28 mouse cellular contexts compared by ENCODE assay signal in the genomic region with DNA sequence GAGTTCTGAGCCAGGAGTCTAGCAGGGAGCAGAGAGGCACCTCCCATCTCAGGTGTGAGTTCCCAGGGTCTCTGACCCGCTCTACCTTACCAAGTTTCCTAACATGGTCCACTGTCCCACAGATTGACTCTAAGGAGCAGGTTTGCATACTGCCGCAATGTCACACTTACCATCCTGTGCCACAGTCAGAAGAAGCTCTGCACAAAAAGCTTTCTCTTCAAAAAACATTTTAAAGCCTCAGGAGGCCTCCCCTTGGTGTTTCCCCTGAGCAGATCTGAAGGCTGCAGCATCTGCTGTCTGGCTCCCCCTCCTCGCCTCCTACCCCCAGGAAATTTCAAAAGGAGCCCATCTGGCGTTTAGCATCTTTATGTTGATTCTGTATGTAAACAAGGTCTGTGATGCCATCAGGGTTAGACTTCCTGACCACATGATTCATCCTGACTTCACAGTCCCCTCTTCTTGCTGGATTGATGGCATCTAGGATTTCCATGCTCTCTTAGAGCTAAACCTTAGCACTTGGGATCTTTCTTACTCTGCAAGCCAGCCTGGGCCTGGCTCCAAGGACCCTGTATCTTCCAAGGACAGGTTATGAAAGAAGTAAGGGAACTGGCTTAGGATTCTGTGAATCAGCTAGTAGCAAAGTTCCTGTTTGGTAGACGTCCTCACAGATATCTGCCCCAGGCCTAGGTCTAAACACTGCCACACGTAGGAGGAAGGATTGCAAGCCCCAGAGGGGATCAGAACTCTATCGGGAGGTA. TPM values are rescaled to one million over a fixed set of nuclear protein-coding genes. Genes with fewer than 3 reads are reported as not detected.
A peak's percentile ranks its signal among the peaks of the same experiment; 100 is the strongest.
DNase-seq lines count a peak whose midpoint lies in the region; ATAC-seq lines count a peak whose summit lies in the region.
"Had no signal": no experiment of that assay in that cellular context is flagged by ENCODE, and none has a peak within 500 bp of the region (broad histone marks: within the 10 kb centered on the region; RNA-seq: fewer than 3 reads in every experiment).

No protein-coding gene starts in this region.

- H3K9me3 ChIP-seq in hindbrain, embryonic 12.5 days (replicated peaks): no peaks in the 10 kb centered on the region
- no peaks in the 10 kb centered on the region for H3K9me3 ChIP-seq in hindbrain, embryonic 11.5 days (ENCODE audit: control insufficient read depth, low read length)
- H3K9me3 ChIP-seq: forebrain, embryonic 12.5 days; hindbrain, embryonic 15.5 days; intestine, embryonic 15.5 days; lung, embryonic 15.5 days; midbrain, embryonic 13.5 days; neural tube, embryonic 12.5 days had no signal

- H3K4me3 ChIP-seq in hindbrain, embryonic 12.5 days: no peak overlapping the region
- H3K4me3 ChIP-seq in hindbrain, embryonic 11.5 days (ENCODE audit: low read depth, low read length): no peak overlapping the region
- H3K4me3 ChIP-seq: forebrain, embryonic 12.5 days; hindbrain, embryonic 15.5 days; intestine, embryonic 15.5 days; lung, embryonic 15.5 days; midbrain, embryonic 13.5 days; neural tube, embryonic 12.5 days had no signal

- peak; percentile 35; the same call in 1 of the 2 replicates for ATAC-seq in hindbrain, embryonic 12.5 days (ENCODE audit: low FRiP score)
- no peak for ATAC-seq in hindbrain, embryonic 11.5 days (ENCODE audit: low FRiP score)
- ATAC-seq: CD4-positive, CD25-positive, alpha-beta regulatory T cell, adult 4 months; intestine, embryonic 15.5 days; midbrain, embryonic 13.5 days had no signal

- H3K27me3 ChIP-seq in hindbrain, embryonic 12.5 days: no peaks in the 10 kb centered on the region
- no peaks in the 10 kb centered on the region for H3K27me3 ChIP-seq in hindbrain, embryonic 11.5 days (ENCODE audit: control insufficient read depth, insufficient read depth, low read length)
- H3K27me3 ChIP-seq: forebrain, embryonic 12.5 days; hindbrain, embryonic 15.5 days; intestine, embryonic 15.5 days; lung, embryonic 15.5 days; midbrain, embryonic 13.5 days; neural tube, embryonic 12.5 days had no signal

- H3K4me2 ChIP-seq in hindbrain, embryonic 12.5 days (replicated peaks): no peak overlapping the region
- no peak overlapping the region for H3K4me2 ChIP-seq in hindbrain, embryonic 11.5 days (replicated peaks; ENCODE audit: low read depth, low read length)
- H3K4me2 ChIP-seq: forebrain, embryonic 12.5 days; heart, embryonic 11.5 days; hindbrain, embryonic 15.5 days; intestine, embryonic 15.5 days; lung, embryonic 15.5 days; midbrain, embryonic 13.5 days; neural tube, embryonic 12.5 days had no signal

- WGBS in hindbrain, embryonic 12.5 days: 67% methylated on average over 7 of the region's 7 CpGs
- WGBS in hindbrain, embryonic 11.5 days: 77% methylated on average over 7 of the region's 7 CpGs

- peaks cover 12% of the 10 kb centered on the region for H3K4me1 ChIP-seq in hindbrain, embryonic 12.5 days
- H3K4me1 ChIP-seq in hindbrain, embryonic 11.5 days (replicated peaks; ENCODE audit: control insufficient read depth, insufficient read depth, low read length): no peaks in the 10 kb centered on the region
- H3K4me1 ChIP-seq: forebrain, embryonic 12.5 days; hindbrain, embryonic 15.5 days; intestine, embryonic 15.5 days; lung, embryonic 15.5 days; midbrain, embryonic 13.5 days; neural tube, embryonic 12.5 days had no signal

- H3K9ac ChIP-seq in hindbrain, embryonic 12.5 days: no peak overlapping the region
- H3K9ac ChIP-seq in hindbrain, embryonic 11.5 days (ENCODE audit: low read depth, low read length): no peak overlapping the region
- H3K9ac ChIP-seq: forebrain, embryonic 12.5 days; hindbrain, embryonic 15.5 days; intestine, embryonic 15.5 days; liver, embryonic 14.5 days; lung, embryonic 15.5 days; midbrain, embryonic 13.5 days; neural tube, embryonic 12.5 days had no signal

- H3K27ac ChIP-seq in hindbrain, embryonic 12.5 days: no peak overlapping the region
- no peak overlapping the region for H3K27ac ChIP-seq in hindbrain, embryonic 11.5 days (ENCODE audit: low read depth, low read length)
- H3K27ac ChIP-seq: forebrain, embryonic 12.5 days; hindbrain, embryonic 15.5 days; intestine, embryonic 15.5 days; liver, embryonic 14.5 days; lung, embryonic 15.5 days; midbrain, embryonic 13.5 days; neural tube, embryonic 12.5 days had no signal

- DNase-seq in hindbrain, embryonic 11.5 days (ENCODE audit: low spot score): no peak
- peak; percentile 25 for DNase-seq in 3T3-L1 (ENCODE audit: low read depth, low spot score)
- DNase-seq in A20 (ENCODE audit: low read depth, low spot score): peak; percentile 31
- peak; percentile 30 for DNase-seq in adrenal gland, postnatal 25 days
- DNase-seq in kidney, postnatal 4 days: no peak
- no peak for DNase-seq in testis, postnatal 10 days (ENCODE audit: low spot score)
- DNase-seq: cerebellum, adult 8-10 months; gastrocnemius, postnatal 36 days; heart, postnatal 10 days; kidney, postnatal 36 days; right cerebral cortex, postnatal 25 days had no signal

- H3K36me3 ChIP-seq in hindbrain, embryonic 12.5 days: no peaks in the 10 kb centered on the region
- no peaks in the 10 kb centered on the region for H3K36me3 ChIP-seq in hindbrain, embryonic 11.5 days (ENCODE audit: control insufficient read depth, insufficient read depth, low read length)
- H3K36me3 ChIP-seq: forebrain, embryonic 12.5 days; hindbrain, embryonic 15.5 days; intestine, embryonic 15.5 days; lung, embryonic 15.5 days; midbrain, embryonic 13.5 days; neural tube, embryonic 12.5 days had no signal

RNA-seq across cellular contexts. Expression of a gene that starts 31.9 kb away (rescaled TPM):
- polyA plus RNA-seq in hindbrain, embryonic 12.5 days (2016; fragmentation: Nextera tagmentation; extraction: Ambion mirVana): 7.9 and 10.6 TPM in 2 replicates
- polyA plus RNA-seq in hindbrain, embryonic 11.5 days (2014; fragmentation: Nextera tagmentation; extraction: Ambion mirVana): 3.5 and 4.7 TPM in 2 replicates
- 1.8 and 2.8 TPM in 2 replicates for total RNA-seq in adrenal gland, postnatal 25 days (2021)
- total RNA-seq: MEL had no signal

RNA-seq across cellular contexts. Expression of a gene that starts 49.5 kb away (rescaled TPM):
- polyA plus RNA-seq in hindbrain, embryonic 12.5 days (2016; fragmentation: Nextera tagmentation; extraction: Ambion mirVana): 0.17 TPM in 1 of 2 replicates, not detected in the other
- not detected in 2 replicates for polyA plus RNA-seq in hindbrain, embryonic 11.5 days (2014; fragmentation: Nextera tagmentation; extraction: Ambion mirVana)
- not detected in 2 replicates for total RNA-seq in adrenal gland, postnatal 25 days (2021)
- total RNA-seq: gastrocnemius, postnatal 36 days; heart, postnatal 10 days; layer of hippocampus, postnatal 25 days; left cerebral cortex, postnatal 25 days; MEL had no signal
- polyA plus RNA-seq: CD4-positive, CD25-positive, alpha-beta regulatory T cell, adult 4 months; forebrain, embryonic 12.5 days; heart, embryonic 11.5 days; hindbrain, embryonic 15.5 days; intestine, embryonic 15.5 days; kidney, embryonic 14.5 days; limb, embryonic 14.5 days; lung, embryonic 15.5 days; midbrain, embryonic 13.5 days; neural tube, embryonic 12.5 days; stomach, embryonic 16.5 days; thymus, postnatal 0 days had no signal

Comparison
In these comparisons a context has a peak if more than half of its experiments do, and no peak if none do; other contexts are left out.
1. DNase-seq: peak in 3T3-L1 (single experiment), A20 (single experiment) and adrenal gland, postnatal 25 days (single experiment); none in hindbrain, embryonic 11.5 days (single experiment), kidney, postnatal 4 days (0 of 2) and testis, postnatal 10 days (single experiment).